Mouse (Mus musculus): ENCODE measurements around the gene Rimbp2.

Gene Rimbp2

DNA sequence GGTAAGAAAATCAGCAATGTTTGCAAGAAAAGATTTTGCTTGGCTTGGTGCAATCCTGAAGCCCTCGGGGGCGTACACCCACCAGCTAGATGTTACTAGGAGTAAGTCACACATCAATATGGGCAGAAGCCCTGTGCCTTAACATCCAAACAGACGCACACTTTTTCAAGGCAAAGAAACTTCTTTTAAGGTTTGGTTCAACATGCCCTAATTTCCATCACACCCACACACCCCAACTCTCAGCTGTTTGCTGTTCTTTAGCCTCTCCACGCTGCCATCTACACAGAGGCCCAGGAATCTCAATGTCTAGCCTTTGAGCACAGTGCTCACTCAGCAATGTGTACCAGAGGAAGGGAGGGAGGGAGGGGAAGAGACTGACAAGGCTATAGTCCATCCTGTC, 28.2 kb downstream of the Rimbp2 start:
- DNase-seq: no peak

DNA sequence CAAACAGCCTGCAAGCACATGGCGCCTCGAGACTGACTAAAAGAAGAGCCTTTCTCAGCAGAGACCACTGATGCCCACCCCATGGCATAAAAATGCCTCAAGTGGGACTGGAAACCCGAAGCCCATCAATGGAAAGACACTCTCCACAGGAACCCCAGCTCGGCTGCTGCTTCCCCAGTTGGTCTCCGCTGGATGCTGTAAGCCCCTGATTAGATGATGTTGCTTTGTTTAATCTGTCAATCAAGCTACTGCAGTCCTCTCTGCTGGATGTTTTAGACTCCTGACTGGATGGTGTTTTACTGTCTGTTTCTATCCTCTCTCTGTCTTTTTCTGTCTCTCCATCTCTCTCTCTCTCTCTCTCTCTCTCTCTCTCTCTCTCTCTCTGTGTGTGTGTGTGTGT, 33.2 kb downstream of the Rimbp2 start:
- DNase-seq: no peak

DNA sequence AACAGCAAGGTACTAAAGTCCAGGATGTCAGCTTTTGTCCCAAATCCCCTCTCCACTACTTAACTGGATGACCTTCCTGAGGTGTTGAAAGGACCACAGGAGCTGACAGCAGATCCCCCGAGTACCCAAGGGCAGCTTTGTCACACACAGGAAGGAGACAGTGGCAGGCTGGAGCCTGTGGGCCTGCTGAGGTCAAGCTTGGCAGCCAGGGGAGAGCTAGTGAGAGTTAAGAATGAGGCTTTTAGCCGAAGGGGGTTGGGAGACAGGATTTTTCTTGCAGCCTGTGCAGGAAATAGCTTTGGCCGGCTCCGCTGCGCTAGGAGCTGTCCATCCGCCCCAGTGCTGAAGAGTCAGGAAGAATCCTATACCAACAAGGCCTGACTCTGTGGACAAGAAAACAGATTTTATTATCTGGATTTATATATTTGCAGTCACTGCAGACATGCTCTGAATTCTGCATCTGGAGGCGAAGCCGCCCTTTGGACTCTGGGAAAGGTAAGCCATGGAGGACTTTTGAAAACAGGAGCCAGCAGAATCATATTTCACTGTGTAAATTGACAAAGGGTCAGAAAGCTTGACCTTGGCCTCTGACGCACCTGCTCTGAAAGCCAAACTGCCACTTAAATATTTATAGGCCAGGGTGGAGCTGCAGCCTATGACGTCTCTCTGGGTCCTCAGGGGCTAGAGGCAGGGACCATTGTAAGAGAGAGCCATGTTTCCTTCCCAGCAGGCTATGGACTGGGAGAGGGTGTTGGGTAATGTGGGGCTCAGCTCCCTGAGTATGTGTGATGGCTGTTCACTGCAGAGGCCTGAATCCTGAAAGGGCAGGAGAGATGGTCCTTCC, 35.9 kb downstream of the Rimbp2 start:
- DNase-seq: peak; percentile 62

DNA sequence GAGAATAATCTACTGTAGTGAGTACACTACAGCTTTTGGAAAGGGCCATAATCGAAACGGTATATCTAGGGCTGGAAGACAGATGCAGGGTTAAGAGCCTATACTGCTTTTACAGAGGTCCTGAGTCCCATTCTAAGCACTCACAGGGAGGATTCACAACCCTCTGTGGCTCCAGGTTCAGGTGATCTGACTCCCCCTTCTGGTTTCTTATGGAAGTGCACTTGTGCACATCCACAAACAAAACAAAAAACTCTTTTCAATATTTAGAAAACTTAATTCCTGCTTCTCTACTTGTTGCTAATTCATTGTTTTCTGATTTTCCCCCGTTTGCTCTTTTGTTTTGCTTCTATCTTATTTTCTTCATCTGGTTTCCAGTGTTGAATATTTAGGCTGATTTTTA, 39.5 kb downstream of the Rimbp2 start:
- DNase-seq: no peak

DNA sequence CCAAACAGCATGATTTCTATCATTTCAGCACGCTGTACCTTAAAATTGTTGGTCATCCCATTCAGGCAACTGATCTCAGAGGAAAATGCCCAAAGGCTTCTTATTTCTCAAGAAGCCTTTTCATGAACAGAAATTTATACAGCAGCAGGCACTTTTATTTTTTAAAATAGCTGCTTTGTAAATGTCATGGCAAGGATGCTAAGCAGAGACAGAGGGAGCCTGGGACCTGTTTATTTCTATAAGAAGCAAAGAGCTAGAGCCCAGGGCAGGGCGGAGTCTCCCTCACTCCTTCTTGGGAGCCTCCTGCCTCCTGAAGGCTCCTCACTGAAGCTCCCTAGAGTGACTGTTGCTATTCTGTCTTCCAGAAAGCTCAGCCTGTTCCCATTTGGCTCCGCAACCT, 40.9 kb downstream of the Rimbp2 start:
- DNase-seq: no peak

DNA sequence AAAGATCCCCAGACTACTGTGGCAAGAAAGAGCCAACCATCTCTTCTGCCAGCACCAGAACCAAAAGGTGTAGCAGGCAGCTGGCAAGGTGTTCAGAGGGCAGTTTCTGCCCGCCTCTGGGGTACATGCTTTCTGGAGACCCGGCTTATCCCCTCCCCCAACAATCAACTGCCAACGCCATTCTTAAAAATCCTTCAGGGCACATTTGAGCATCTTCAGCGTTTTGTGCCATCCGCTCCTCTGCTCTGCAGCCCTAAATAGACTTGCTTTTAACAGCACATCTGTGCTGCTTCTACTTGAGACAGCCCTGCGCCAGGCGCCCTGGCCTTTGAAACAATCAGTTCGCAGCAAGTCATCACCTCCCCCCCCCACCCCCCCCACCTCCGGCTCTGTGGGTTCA, 41.7 kb downstream of the Rimbp2 start:
- DNase-seq: no peak

DNA sequence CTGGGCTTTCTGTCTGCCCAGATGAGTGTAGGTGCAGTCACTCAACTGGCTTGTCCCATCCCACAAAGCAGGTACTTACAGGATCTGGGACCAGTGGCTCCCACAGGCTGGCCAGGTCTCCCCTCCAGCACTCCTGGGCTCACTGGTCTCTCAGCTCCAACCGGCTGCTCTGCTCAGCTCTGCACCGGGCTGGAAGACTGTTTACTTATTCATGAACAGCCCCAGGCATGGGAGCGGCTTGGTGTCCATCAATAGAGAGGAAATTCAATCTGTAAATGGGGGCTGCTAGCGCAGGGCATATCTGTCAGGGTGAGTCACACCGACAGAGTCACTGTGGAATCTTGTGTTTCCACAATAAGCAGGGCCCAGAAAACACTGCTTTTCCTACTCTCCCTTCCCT, 49.2 kb downstream of the Rimbp2 start:
- DNase-seq: no peak

DNA sequence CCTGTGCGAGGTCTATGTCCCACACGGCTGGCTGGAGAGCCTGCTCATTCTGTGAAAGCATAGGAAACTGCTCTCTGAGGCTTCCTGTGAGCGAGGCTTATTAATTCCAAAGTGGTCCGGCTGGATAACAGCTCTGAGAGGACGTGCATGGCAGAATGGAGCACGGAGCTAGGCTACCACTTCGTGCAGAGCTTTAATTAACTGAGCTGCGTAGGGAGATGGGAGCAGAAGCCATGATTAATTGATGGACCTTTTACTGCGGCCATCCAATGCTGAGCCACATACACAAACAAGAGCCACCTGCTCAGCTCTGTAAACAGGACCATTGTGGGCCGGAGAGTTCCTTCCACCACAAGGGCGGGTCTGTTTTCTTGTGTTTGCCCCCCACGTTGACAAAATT, 50.2 kb downstream of the Rimbp2 start:
- DNase-seq: no peak

DNA sequence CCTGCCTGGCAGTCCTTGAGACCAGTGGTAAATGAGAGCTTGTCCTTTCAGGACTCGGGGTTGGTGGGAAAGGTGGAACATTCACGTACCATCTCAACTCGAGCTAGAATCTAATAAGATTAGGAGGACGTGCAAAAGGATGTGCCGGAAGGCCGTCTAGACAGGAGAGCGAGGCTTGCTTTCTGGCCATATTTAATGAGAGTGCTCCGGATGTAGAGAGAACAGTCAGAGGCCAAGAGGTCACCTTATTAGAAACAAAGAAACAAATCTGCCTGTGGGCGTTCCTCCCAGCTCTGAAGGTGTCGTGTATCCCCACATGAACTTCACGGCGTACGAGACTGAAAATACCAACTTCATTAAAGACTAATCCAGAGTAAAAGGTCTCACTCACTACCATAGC, 53.3 kb downstream of the Rimbp2 start:
- no peak for DNase-seq

DNA sequence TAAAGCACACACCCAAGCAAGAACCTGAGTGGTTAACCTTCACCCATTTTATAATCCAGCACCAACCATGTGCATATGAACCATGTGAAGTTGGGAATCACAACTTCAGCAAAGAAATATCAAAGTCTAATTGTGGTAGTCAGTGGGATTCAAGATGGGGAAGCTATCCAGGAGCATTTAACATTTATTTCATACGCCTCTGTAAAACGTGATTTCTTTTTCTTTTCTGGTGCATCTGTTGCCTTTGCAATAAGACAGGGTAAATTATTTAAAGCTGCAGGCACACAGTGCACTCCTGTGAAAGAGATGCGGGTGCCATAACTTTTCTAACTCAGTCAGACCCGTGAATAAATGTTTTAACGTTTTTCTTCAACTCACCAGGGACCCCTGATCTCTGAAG, 58.4 kb downstream of the Rimbp2 start:
- no peak for DNase-seq

DNA sequence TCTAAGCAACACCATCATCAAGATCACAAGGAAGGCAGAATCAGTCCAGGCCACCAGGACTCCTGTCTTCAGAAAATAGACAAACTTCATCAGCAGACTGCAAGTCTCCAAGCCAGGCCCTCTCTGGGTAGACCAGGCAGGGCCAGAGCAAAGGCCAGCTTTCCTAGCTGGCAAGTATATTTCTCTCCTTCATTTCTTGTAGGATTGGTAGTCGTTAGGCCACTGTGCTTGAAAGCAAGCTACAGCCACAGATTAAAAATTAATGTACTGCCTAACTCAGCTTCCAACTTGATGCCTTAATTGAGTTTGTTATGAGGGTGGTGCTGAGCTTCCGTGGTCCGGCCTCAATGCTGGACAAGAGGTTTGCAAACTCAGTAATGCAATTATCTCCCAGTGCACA, 65.7 kb downstream of the Rimbp2 start:
- no peak for DNase-seq

DNA sequence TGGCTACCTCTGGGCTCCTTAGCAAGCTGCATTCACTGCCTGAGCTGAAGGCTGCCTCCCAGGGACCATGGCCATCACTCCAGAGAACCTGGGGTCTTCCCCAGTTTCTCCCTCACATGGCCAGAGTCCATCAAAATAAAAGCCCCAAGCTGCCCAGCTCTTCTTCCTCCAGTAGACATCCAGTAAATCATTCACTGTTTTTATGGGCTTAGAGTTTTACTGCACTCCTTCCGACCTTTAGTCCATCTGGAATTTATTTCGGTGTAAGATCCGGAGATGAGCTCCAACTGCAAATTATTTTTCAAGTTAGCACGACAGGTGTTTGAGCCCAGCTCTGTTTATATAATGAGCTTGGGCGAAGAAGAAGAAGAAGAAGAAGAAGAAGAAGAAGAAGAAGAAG, 69.0 kb downstream of the Rimbp2 start:
- no peak for DNase-seq

DNA sequence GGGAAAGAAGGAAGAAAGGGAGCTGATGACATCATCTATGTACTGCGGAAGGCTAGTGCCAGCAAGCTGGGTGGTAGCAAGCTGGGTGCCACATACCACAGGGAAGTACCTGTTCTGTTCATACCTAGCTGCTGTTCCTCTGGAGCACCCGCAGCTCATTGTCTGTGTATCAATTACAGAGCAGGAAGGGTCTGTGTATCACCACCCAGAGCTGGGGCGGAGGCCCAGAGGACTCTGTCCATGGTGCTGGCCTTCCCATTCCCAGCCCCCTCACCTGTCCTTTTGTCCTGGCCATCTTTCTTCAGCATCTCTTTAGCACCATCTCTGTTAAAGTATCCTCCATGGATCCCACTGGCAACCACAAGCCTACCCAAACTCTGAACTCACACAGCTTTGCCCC, 74.2 kb downstream of the Rimbp2 start:
- DNase-seq: no peak

DNA sequence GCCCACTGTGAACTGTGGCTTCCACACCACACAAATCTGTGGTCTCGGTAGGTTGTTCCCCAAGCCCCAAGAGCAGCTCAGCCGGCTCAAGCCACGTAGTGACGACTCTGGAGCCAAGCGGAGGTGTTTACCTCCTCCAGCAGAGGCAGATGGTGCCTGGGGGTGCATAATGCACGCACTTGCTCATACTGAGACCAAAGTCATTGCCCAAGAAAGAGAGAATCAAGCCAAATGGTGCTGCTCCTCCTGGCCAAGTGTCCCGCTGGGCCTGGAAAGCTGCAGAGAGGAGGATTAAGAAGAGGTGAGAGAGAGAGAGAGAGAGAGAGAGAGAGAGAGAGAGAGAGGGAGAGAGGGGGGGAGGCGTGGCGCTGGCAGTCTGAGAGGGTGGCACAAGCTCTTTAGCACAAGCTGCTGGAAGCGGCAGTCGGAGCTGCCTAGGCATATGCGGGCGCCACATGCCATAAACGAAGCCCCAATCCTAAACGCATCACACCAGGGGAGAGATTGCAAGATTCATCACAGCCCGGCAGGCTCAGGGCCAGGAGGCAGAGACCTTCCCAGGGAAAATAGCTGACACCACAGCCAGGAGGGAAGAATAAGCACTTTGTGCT, 75.8 kb downstream of the Rimbp2 start:
- DNase-seq: no peak

DNA sequence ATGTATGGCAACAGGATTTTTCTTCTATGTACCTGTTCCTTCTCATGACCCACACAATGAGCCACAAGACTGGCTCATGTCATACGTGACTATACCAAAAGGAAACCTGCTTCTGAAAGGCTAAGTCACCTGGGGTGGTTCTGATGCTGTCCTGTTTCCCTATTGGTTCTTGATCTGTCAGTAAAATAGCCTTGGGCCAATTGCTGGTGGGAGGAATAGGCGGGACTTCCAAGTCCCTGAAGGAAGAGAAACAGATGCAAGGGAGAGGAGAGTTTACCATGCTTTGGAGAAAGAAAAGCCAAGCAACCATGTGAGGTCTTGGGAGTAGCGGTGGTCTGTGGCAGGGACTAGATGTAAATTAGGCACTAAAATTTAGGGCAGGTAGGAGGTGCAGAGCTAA, 81.6 kb downstream of the Rimbp2 start:
- DNase-seq: no peak

DNA sequence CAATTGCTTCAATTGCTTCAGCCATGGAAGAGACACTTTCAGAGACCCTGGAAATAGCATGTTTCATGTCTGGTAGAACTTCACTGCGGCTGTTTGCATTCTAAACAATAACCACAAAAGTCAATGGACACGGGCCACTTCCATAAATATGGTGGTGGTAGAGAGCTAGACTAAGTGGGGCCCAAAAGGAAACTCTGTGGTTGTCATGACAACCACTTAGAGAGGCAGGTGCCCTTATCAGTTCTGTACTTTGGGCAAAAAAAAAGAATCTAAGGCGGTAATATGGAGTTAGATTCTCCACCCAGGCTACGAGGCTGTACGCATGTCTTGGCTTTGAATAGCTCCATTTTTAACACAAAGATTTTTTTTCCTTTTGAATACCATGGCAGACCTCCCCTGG, 86.5 kb downstream of the Rimbp2 start:
- DNase-seq: no peak

DNA sequence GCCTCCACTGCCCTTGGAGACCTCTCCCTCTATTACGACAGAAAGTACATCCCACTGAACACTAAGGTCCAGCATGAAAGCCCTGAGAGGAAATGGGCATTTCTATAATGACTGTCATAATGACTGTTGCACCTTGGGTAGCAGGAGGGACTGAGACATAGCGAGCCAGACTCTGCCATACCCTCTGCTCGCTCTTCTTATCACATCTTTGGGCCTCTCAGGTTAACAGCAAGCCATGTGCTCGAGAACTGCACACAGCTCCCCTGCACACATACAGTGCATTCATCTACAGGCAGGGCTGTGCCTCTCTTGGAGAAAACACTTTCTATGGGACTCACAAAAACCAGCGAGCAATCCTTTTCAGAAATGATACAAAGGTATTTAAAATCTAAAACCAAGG, 87.0 kb downstream of the Rimbp2 start:
- DNase-seq: no peak

DNA sequence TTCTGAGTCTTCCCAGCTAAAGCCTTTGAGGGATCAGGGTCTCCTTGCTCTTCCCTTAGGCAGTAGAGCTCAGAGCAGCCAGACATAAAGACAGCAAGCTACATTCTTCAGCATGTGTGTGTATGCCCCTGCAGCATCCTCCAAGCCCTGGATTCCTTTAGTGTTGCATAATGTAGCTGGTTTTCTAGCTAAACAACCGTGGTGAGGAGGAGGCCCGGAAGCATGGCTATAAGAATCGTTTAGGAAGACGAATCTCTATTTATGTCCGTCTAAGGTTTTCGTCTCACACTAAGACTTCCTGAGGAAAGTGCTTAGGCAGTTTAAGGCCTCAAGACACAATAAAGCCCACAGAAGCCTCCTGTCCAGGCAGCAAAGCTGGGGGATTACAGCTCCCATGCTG, 89.8 kb downstream of the Rimbp2 start:
- no peak for DNase-seq

DNA sequence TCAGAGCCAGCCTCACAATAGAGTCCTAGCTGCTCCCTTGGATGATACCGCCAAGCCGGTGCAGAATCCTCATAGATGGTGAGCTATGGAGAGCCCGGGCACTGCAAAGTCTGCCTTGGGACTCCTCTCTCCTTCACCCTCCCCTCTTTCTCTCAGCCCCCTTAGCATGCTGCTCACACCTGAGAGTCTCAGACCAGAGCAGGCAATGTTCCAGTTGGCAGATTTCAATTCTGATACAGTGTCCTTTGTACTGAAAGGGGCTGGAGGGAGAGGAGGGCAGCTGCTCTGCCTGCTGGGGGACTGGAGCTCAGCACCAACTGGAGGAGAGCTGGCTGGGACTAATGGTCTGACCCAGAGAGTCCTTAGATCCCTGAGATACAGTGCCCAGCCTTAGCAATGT, 92.4 kb downstream of the Rimbp2 start:
- DNase-seq: no peak

DNA sequence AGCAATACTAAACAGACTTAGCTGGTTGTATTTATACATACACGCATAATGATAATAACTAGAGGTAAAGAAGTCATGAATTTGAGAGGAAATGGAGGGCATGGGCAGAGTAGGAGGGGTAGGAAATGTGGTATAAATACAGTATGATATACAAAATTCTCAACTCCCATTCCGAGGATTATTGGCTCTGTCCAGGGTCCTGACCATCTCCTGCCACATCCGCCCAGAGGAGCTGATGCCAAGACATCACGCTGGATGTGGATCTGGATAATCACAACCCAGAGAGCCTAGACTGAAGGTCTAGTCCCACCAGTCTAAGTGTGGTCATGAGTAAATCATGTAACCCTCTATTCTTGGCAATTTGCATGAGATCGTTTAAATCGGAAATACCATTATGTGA, 100.5 kb downstream of the Rimbp2 start:
- DNase-seq: no peak

DNA sequence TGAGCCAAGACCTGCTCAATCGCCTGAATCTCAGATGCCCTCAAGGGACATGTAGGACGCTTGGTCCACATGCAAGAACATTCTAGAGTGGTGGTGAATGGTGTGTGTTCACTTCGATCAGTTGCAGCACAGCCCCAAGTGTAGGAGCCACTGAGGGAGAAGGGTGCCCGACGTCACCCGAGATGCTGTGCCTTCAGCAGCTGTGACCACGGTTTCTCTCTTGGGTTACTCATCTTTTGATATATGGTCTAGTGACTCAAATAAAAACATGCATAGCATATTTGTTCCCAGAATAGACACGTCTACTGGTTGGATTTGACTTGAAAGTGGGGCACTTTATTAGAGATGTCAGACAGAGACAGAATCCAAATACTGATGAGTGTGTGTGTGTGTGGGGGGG, 105.5 kb downstream of the Rimbp2 start:
- no peak for DNase-seq

DNA sequence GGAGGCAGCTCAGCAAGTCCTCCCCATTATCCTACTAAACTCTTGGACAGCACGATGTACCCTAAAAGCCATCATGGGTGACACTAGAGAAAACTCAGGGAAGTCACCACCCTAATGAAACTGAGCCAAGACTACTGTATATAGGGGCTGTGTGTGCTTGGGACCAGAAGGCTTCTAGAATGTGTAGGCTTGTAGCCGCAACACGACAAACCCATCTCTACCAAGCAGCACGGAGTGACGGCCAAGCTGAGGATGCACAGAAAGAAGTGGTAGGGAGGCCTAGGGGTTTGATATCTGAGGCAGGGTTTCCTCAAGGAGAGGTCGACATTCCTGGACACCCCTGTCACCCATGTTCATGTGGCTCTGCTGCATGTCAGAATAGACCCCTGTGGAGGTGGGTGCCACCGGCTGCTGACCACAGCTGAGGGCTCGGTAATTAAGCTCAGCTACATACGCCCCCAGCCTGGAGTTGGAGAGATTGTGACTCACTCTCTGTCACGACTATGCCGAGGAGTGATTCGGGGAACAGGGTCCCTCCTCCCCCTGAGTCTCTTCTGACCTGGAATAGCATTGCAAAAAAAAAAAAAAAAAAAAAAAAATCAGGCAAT, 106.7 kb downstream of the Rimbp2 start:
- DNase-seq: no peak

DNA sequence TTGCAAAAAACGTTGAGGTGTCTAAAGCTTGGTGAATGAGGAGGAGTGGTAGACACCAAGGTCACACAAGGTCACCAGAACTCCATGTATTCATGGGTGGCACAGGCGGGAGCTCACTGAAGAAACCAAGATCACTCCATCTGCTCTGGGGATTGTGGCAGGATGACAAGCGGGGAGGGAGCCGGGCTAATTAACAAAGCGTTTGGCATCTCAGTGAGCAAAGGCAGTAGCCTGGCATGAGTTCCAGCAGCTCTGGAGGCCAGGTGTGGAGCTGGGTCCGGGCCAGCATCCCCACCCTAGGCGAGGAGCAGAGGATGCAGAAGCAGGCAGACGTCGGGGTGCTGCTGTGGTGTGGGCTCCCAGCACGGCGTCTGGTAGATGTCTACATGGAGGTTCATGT, 108.3 kb downstream of the Rimbp2 start:
- no peak for DNase-seq

DNA sequence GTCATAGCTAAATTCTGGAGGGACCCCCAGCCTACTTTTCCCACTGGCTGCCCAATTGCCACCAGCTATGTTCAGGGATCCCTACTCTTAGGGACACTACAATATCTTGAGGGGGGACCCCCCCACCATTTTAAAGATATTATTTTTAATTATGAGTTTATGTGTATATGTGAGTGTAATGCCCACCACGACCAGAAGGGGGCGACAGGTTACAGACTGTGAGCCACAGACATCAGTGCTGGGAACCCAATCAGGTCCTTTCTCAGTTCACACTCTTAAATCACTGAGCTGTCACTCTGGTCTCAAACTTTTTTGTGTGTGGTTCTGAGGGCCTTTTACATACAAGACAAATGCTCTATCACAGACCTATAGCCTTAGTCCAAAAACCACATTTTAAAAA, 109.3 kb downstream of the Rimbp2 start:
- DNase-seq: peak; percentile 19

DNA sequence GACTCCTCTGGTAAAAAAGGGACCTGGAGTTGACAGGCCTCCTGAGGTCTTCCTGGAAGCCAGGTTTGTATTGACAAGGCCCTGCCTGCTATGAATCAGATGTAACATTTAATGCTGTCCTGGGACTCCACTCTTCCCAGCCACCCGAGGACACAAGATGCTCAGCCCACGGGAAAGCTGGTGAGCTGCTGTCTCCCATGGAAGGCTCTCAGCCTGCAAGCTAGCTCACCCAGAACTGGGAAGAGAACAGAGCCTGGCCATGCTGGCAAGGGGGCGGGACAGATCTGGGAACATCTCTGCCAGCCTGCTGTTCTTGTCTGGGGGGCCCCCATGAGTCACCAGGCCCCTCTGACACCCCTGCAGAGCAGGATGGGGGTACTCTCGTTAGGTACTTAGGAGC, 111.7 kb downstream of the Rimbp2 start:
- no peak for DNase-seq
